Mouse (Mus musculus) cerebellum, adult 18-20 months (tissue): Measurements from ENCODE around the gene Bfsp1.

ENCODE experiments used
- DNase-seq, 2 experiments: peaks; one replicate each; pipeline ENCODE4 v3.0.0; 2021

Bfsp1 gene

GRCm38 (mm10) chr2:143862484-143863231, at the start of gene Bfsp1:
Gene Bfsp1, minus strand, starts transcription at chr2:143863173.
- no peak for DNase-seq

- no peak for DNase-seq
These were observed 49.2 kb upstream of the Bfsp1 start for GRCm38 (mm10) chr2:143912199-143912598.

- DNase-seq: no peak
These were observed 46.3 kb upstream of the Bfsp1 start for GRCm38 (mm10) chr2:143909230-143909629.

DNA sequence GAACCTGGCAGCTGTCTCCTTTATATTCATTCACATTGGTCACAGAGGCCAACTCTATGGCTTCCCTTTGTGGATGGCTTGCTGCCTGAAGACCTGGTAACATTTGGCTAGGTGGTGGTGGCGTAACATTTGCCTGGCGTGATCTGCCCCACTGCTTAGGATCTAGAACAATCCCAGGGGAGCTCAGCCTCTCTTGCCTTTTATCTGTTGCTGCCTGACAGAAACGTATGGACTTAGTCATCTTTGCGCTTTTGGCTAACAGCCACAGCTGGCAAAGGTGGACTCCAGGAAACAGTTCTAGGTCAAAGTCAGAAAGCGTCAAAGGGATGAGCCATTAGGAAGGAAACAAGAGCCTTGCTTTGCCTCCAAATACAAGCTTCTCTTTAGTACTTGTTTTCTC, 41.9 kb upstream of the Bfsp1 start:
- DNase-seq: no peak

DNA sequence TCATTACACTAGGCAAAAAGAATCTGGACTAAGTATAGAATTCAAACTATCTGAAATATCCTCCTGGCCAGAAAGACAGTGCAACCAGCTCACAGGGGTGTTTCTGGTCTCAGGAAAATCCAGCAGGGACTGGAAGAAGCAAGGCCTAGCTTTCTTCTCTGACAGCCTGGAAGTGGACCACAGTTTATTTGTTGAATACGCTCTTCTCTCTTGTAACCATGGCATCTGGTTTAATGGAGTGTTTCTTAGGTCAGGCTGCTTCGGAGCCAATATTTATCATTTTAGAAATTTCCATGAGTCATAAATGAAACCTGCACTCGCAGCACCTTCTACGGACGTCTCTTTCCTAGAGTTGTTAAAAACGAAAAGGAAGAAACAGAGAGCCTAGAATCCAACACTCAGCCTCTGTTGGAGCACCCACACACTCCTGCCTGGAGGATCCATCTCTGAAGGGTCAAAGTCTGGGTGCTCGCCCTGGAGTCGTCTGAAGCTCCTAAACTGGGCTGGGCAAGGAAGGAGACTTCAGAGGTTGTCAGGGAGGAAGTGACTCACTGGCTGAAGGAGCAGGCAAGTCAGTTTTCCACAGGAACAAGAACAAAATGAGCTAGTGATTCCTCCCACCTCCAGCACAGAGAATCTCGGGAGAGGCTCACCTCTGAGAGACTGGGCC, 40.5 kb upstream of the Bfsp1 start:
- DNase-seq: no peak

GRCm38 (mm10) chr2:143900821-143901351, 37.9 kb upstream of the Bfsp1 start:
- peak in 1 of 2 experiments; percentile 18 for DNase-seq

- no peak for DNase-seq
These were observed 36.7 kb upstream of the Bfsp1 start for GRCm38 (mm10) chr2:143899470-143900220.

- no peak for DNase-seq
These were observed 28.5 kb upstream of the Bfsp1 start for GRCm38 (mm10) chr2:143891302-143892048.

GRCm38 (mm10) chr2:143889860-143890433, 27.0 kb upstream of the Bfsp1 start:
- DNase-seq: no peak

- DNase-seq: no peak
These were observed 26.3 kb upstream of the Bfsp1 start for GRCm38 (mm10) chr2:143889131-143889859.

GRCm38 (mm10) chr2:143882606-143883288, 19.8 kb upstream of the Bfsp1 start:
- no peak for DNase-seq

- no peak for DNase-seq
These were observed 19.0 kb upstream of the Bfsp1 start for GRCm38 (mm10) chr2:143882002-143882401.

DNA sequence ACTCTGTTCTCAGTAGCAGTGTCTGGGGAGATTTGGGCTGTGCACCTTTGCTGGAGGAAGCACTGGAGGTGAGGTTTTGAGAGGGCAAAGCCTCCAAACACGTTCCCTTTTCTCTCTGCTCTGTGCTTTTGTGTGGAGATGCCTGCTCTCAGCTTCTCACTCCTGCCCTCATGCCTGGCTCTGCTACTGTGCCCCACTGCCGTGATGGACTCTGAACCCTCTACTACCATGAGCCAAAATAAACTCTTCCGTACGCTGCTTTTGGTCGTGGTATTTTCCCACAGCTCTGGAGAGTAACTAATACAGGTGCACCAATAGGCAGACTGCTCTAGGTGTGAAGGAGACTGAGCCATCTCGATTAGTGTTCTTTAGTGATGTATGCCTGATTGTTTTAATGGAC, 16.3 kb upstream of the Bfsp1 start:
- no peak for DNase-seq

DNA sequence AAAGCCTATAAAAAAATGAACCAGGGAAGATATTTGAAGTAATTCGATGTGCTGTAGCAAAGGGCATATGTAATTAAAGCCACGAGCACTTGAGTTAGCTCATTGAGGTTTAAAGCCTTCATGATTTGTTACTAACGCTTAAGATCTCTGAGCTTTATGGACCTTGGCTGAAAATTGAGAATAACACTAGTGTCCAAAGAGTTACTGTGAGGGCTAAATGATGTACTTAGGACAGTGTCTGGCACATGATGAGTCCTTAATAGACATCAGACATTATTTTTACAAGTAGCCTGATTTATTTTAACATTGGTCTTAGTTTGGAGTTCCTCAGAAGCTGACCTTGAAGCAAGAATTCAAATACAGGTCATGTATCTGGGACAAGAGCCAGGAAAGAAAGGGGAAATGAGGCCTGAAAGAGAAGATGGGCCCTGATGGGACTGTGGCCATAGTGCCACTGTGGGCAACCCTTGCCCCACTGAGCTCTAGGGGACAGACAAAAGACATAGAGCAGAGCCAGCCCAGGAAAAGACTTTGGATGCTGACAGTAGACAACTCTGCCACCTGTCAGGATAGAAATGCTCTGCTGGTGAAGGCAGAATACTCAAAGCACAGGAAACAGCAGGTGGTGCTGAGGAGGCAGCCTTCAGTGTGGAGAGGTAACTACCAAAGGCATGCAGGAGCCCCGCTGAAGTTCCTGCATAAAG, 14.1 kb upstream of the Bfsp1 start:
- no peak for DNase-seq

DNA sequence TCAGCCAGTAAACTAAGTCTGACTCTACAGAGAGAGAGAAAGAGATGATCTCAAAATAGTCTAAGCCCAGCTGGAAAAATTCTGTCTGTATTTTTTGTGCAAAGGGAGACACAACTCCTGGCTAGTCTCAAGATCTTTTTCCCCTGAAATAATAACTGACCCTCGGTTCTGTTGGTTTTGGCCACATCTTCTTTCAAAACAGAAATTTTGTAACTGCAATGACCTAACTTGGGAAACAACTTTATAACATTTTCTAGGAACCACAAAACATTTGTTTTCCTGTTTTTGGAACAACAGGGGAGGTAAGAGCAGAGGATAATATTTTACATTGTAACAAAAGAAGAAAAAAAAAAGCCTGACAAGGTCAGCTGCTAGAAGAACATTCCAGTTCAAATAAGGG, 13.1 kb upstream of the Bfsp1 start:
- no peak for DNase-seq

- DNase-seq: no peak
These were observed 8.1 kb upstream of the Bfsp1 start for GRCm38 (mm10) chr2:143870936-143871688.

GRCm38 (mm10) chr2:143867326-143867725, 4.4 kb upstream of the Bfsp1 start:
- DNase-seq: peak; percentile 79 to 82

DNA sequence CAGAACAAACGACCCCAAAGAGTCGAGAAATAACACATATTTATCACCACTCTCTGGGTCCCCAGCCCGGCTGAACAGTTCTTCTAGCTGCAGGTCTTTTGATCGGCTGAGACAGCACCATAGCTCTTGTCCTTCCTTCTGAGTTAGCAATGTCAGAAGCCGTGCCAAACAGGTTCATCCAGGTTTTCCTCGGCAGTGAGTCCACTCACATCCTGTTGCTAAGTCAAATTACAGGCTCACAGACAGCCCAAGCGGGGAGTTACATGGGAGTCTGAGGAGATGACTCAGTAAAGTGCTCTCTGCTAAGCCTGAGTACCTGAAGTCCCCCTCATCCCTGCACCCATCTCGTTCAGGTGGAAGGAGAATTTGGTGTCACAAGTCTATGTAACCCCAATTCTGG, 1.6 kb upstream of the Bfsp1 start:
- no peak for DNase-seq

- no peak for DNase-seq
These were observed 3.8 kb downstream of the Bfsp1 start for GRCm38 (mm10) chr2:143859166-143859565.

- no peak for DNase-seq
These were observed 9.5 kb downstream of the Bfsp1 start for GRCm38 (mm10) chr2:143853447-143853846.
